ENCODE assay signal across 8 mouse cellular contexts in genomic region chr1:171282086-171282805, GRCm38 (mm10). TPM values are rescaled to one million over a fixed set of nuclear protein-coding genes. Genes with fewer than 3 reads are reported as not detected.
DNase-seq lines count a peak whose midpoint lies in the region; ATAC-seq and TF ChIP-seq lines count a peak whose summit lies in the region.

No protein-coding gene starts in this region.

- peak; percentile 1 to 8 for DNase-seq in layer of hippocampus, adult 2 months (ENCODE audit: low spot score in 2 of 2)
- DNase-seq in layer of hippocampus, postnatal 36 days: no peak
- DNase-seq in liver, postnatal 0 days: no peak
- DNase-seq in ovary, postnatal 14 days (ENCODE audit: low spot score): no peak
- DNase-seq in adrenal gland, postnatal 36 days: no peak

- ATAC-seq in erythroblast, adult 5-6 weeks (replicated peaks; ENCODE audit: low FRiP score, poor library complexity, severe bottlenecking): no peak
- no peak for ATAC-seq in embryonic facial prominence, embryonic 15.5 days (ENCODE audit: insufficient number of reproducible peaks, low FRiP score, low TSS enrichment, low read depth)
- ATAC-seq in liver, postnatal 0 days: no peak

- no peaks in the 10 kb centered on the region for H3K9me3 ChIP-seq in erythroblast, embryonic 14.5 days (ENCODE audit: control insufficient read depth, low read length)
- H3K9me3 ChIP-seq in embryonic facial prominence, embryonic 15.5 days (replicated peaks): no peaks in the 10 kb centered on the region
- H3K9me3 ChIP-seq in liver, postnatal 0 days (ENCODE audit: low read length): no peaks in the 10 kb centered on the region

- H3K9ac ChIP-seq in embryonic facial prominence, embryonic 15.5 days: no peak overlapping the region
- H3K9ac ChIP-seq in liver, postnatal 0 days (replicated peaks): peak overlapping the region; percentile 96

- 75% methylated on average over 18 of the region's 18 CpGs for WGBS in embryonic facial prominence, embryonic 15.5 days
- 63% methylated on average over 18 of the region's 18 CpGs for WGBS in liver, postnatal 0 days (ENCODE audit: insufficient replicate concordance)

- H3K27ac ChIP-seq in layer of hippocampus, adult 2 months: peak overlapping the region; percentile 83
- H3K27ac ChIP-seq in embryonic facial prominence, embryonic 15.5 days (replicated peaks): peak overlapping the region; percentile 93
- H3K27ac ChIP-seq in liver, postnatal 0 days (ENCODE audit: low read depth): peak overlapping the region; percentile 97

- TF ChIP-seq EP300 in liver, postnatal 0 days (IDR thresholded peaks at IDR 0.05; ENCODE audit: low read depth): no peak

- no peak for TF ChIP-seq CTCF in layer of hippocampus, adult 2 months (conservative IDR thresholded peaks at IDR 0.05)
- TF ChIP-seq CTCF in liver, postnatal 0 days (IDR thresholded peaks at IDR 0.05; ENCODE audit: low read depth): no peak

- peak overlapping the region; percentile 84 for H3K4me2 ChIP-seq in embryonic facial prominence, embryonic 15.5 days (replicated peaks)
- peak overlapping the region; percentile 63 for H3K4me2 ChIP-seq in liver, postnatal 0 days (ENCODE audit: low read depth, low read length)

- peak overlapping the region; percentile 85 for H3K4me3 ChIP-seq in erythroblast, embryonic 14.5 days (replicated peaks)
- H3K4me3 ChIP-seq in layer of hippocampus, adult 2 months: peak overlapping the region; percentile 70
- H3K4me3 ChIP-seq in embryonic facial prominence, embryonic 15.5 days (replicated peaks): peak overlapping the region; percentile 72; the same call in 1 of the 2 replicates
- peak overlapping the region; percentile 59 for H3K4me3 ChIP-seq in liver, postnatal 0 days (ENCODE audit: low read depth, low read length)

- peaks cover 71% of the 10 kb centered on the region for H3K4me1 ChIP-seq in erythroblast, embryonic 14.5 days (ENCODE audit: control insufficient read depth)
- H3K4me1 ChIP-seq in embryonic facial prominence, embryonic 15.5 days: peaks cover 37% of the 10 kb centered on the region
- peaks cover 18% of the 10 kb centered on the region for H3K4me1 ChIP-seq in liver, postnatal 0 days (ENCODE audit: insufficient read depth)

- H3K36me3 ChIP-seq in erythroblast, embryonic 14.5 days (ENCODE audit: control insufficient read depth): peaks cover 82% of the 10 kb centered on the region
- H3K36me3 ChIP-seq in embryonic facial prominence, embryonic 15.5 days: peaks cover 57% of the 10 kb centered on the region
- peaks cover 46% of the 10 kb centered on the region for H3K36me3 ChIP-seq in liver, postnatal 0 days (replicated peaks; ENCODE audit: insufficient read depth, low read length)

- no peaks in the 10 kb centered on the region for H3K27me3 ChIP-seq in erythroblast, embryonic 14.5 days (ENCODE audit: control insufficient read depth)
- no peaks in the 10 kb centered on the region for H3K27me3 ChIP-seq in embryonic facial prominence, embryonic 15.5 days
- H3K27me3 ChIP-seq in liver, postnatal 0 days (ENCODE audit: insufficient read depth, low read length): no peaks in the 10 kb centered on the region

RNA-seq across cellular contexts. Expression of gene Ppox, which starts 1.3 kb away (rescaled TPM):
- polyA plus RNA-seq in erythroblast, embryonic 14.5 days (2012): 89.9 and 167 TPM in 2 replicates
- 416 and 462 TPM in 2 replicates for total RNA-seq in erythroblast, adult 5-6 weeks (2015; ENCODE audit: low replicate concordance)
- 506 and 765 TPM in 2 replicates for total RNA-seq in erythroblast, adult 5-6 weeks (2017; ENCODE audit: low replicate concordance)
- 10 to 100 TPM; 31.2 to 42.1 TPM for total RNA-seq in layer of hippocampus, adult 2 months (2021)
- 10 to 100 TPM; 28.0 to 31.4 TPM for total RNA-seq in layer of hippocampus, postnatal 36 days (2021)
- 56.9 and 58.2 TPM in 2 replicates for polyA plus RNA-seq in embryonic facial prominence, embryonic 15.5 days (2015; fragmentation: Nextera tagmentation; extraction: Ambion mirVana)
- 61.5 and 69.6 TPM in 2 replicates for polyA plus RNA-seq in liver, postnatal 0 days (2015; fragmentation: Nextera tagmentation; extraction: Ambion mirVana)
- total RNA-seq in adrenal gland, postnatal 36 days (2021): 10 to 100 TPM; 31.1 to 40.8 TPM

RNA-seq across cellular contexts. Expression of gene Usp21, which starts 5.5 kb away (rescaled TPM):
- polyA plus RNA-seq in erythroblast, embryonic 14.5 days (2012): 8.4 and 13.0 TPM in 2 replicates
- 9.6 and 12.1 TPM in 2 replicates for total RNA-seq in erythroblast, adult 5-6 weeks (2015; ENCODE audit: low replicate concordance)
- 9.4 and 13.9 TPM in 2 replicates for total RNA-seq in erythroblast, adult 5-6 weeks (2017; ENCODE audit: low replicate concordance)
- total RNA-seq in layer of hippocampus, adult 2 months (2021): 10 to 100 TPM; 61.9 to 76.6 TPM
- total RNA-seq in layer of hippocampus, postnatal 36 days (2021): 10 to 100 TPM; 66.9 to 70.5 TPM
- 85.1 and 91.1 TPM in 2 replicates for polyA plus RNA-seq in embryonic facial prominence, embryonic 15.5 days (2015; fragmentation: Nextera tagmentation; extraction: Ambion mirVana)
- 13.9 and 15.1 TPM in 2 replicates for polyA plus RNA-seq in liver, postnatal 0 days (2015; fragmentation: Nextera tagmentation; extraction: Ambion mirVana)
- total RNA-seq in adrenal gland, postnatal 36 days (2021): 10 to 100 TPM; 37.1 to 44.3 TPM

RNA-seq across cellular contexts. Expression of gene B4galt3, which starts 12.1 kb away (rescaled TPM):
- 11.1 and 11.6 TPM in 2 replicates for polyA plus RNA-seq in erythroblast, embryonic 14.5 days (2012)
- total RNA-seq in erythroblast, adult 5-6 weeks (2015; ENCODE audit: low replicate concordance): 8.1 and 11.3 TPM in 2 replicates
- 7.7 and 29.1 TPM in 2 replicates for total RNA-seq in erythroblast, adult 5-6 weeks (2017; ENCODE audit: low replicate concordance)
- total RNA-seq in layer of hippocampus, adult 2 months (2021): 10 to 100 TPM; 73.1 to 79.3 TPM
- 10 to 100 TPM; 68.5 to 76.8 TPM for total RNA-seq in layer of hippocampus, postnatal 36 days (2021)
- polyA plus RNA-seq in embryonic facial prominence, embryonic 15.5 days (2015; fragmentation: Nextera tagmentation; extraction: Ambion mirVana): 75.5 and 86.7 TPM in 2 replicates
- 16.0 and 16.7 TPM in 2 replicates for polyA plus RNA-seq in liver, postnatal 0 days (2015; fragmentation: Nextera tagmentation; extraction: Ambion mirVana)
- total RNA-seq in adrenal gland, postnatal 36 days (2021): 10 to 100 TPM; 27.1 to 36.6 TPM

RNA-seq across cellular contexts. Expression of gene Ufc1, which starts 12.6 kb away (rescaled TPM):
- polyA plus RNA-seq in erythroblast, embryonic 14.5 days (2012): 3.9 and 4.8 TPM in 2 replicates
- total RNA-seq in erythroblast, adult 5-6 weeks (2015; ENCODE audit: low replicate concordance): 23.4 and 28.6 TPM in 2 replicates
- total RNA-seq in erythroblast, adult 5-6 weeks (2017; ENCODE audit: low replicate concordance): 13.9 and 19.3 TPM in 2 replicates
- total RNA-seq in layer of hippocampus, adult 2 months (2021): 100 to 1,000 TPM; 105 to 113 TPM
- total RNA-seq in layer of hippocampus, postnatal 36 days (2021): 100 to 1,000 TPM; 101 to 112 TPM
- polyA plus RNA-seq in embryonic facial prominence, embryonic 15.5 days (2015; fragmentation: Nextera tagmentation; extraction: Ambion mirVana): 107 and 112 TPM in 2 replicates
- polyA plus RNA-seq in liver, postnatal 0 days (2015; fragmentation: Nextera tagmentation; extraction: Ambion mirVana): 58.1 and 59.6 TPM in 2 replicates
- 100 to 1,000 TPM; 162 to 182 TPM for total RNA-seq in adrenal gland, postnatal 36 days (2021)

RNA-seq across cellular contexts. Expression of gene Ndufs2, which starts 31.1 kb away (rescaled TPM):
- polyA plus RNA-seq in erythroblast, embryonic 14.5 days (2012): 7.0 and 7.5 TPM in 2 replicates
- total RNA-seq in erythroblast, adult 5-6 weeks (2015; ENCODE audit: low replicate concordance): 62.9 and 78.4 TPM in 2 replicates
- 48.0 and 62.1 TPM in 2 replicates for total RNA-seq in erythroblast, adult 5-6 weeks (2017; ENCODE audit: low replicate concordance)
- 100 to 1,000 TPM; 254 to 273 TPM for total RNA-seq in layer of hippocampus, adult 2 months (2021)
- 100 to 1,000 TPM; 275 to 286 TPM for total RNA-seq in layer of hippocampus, postnatal 36 days (2021)
- 217 and 248 TPM in 2 replicates for polyA plus RNA-seq in embryonic facial prominence, embryonic 15.5 days (2015; fragmentation: Nextera tagmentation; extraction: Ambion mirVana)
- 158 and 170 TPM in 2 replicates for polyA plus RNA-seq in liver, postnatal 0 days (2015; fragmentation: Nextera tagmentation; extraction: Ambion mirVana)
- 100 to 1,000 TPM; 657 to 866 TPM for total RNA-seq in adrenal gland, postnatal 36 days (2021)

Comparison
In these comparisons a context has a peak if more than half of its experiments do, and no peak if none do; other contexts are left out.
1. DNase-seq: peak in layer of hippocampus, adult 2 months (2 of 2); none in layer of hippocampus, postnatal 36 days (0 of 2), liver, postnatal 0 days (single experiment), ovary, postnatal 14 days (single experiment) and adrenal gland, postnatal 36 days (0 of 2).
2. RNA of gene Ppox, which starts 1.3 kb away (total RNA-seq): 416 to 765 TPM in erythroblast, adult 5-6 weeks; 31.2 to 42.1 TPM in layer of hippocampus, adult 2 months, 31.1 to 40.8 TPM in adrenal gland, postnatal 36 days and 28.0 to 31.4 TPM in layer of hippocampus, postnatal 36 days; every median in the first group is over 4 times any median in the second.
3. Peak in every context shown above with its lines, with median percentiles within 50 percentile points of each other: H3K4me3 ChIP-seq and H3K27ac ChIP-seq.